Mouse (Mus musculus) testis, adult 2 months (tissue): Measurements from ENCODE around the gene Cachd1.

Source experiments
- CTCF ChIP-seq: fragments of 200-500 bp; IDR thresholded peaks from 2 replicates; pipeline ENCODE4 v1.5.1; 2012; ENCODE audit warnings: low read depth, mild to moderate bottlenecking, inconsistent platforms, low read length, moderate library complexity; ENCODE audit not compliant: control insufficient read depth, insufficient read depth, insufficient replicate concordance
- POLR2A ChIP-seq: fragments of 200-500 bp; IDR thresholded peaks from 2 replicates; pipeline ENCODE4 v1.6.1; 2012; ENCODE audit warnings: low read depth, mild to moderate bottlenecking, inconsistent platforms, low read length, moderate library complexity; ENCODE audit not compliant: control insufficient read depth

DNA sequence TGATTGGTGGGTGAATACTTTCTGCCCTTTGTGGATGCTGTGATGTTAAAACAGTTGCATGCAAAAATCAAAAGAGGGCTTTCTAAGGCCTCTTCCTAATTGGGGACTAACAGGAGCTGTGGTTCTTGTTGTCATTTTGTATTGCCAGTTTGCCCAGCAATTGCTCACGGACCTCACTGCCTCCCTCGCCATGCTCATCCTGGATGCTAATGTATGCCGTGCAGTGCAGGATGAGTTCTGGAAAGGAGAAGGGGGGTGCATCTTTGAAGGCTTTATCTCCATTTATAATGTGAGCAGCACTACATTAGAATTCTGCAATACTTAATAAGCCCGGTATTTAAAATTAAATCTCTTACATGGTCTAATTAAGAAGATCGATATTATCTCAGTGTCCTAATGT lies 66.6 kb downstream of the Cachd1 start:
- TF ChIP-seq POLR2A, result no peak
- TF ChIP-seq CTCF, result no peak
